Mouse (Mus musculus): Measurements from ENCODE around the gene Pcgf5. TPM values are rescaled to one million over a fixed set of nuclear protein-coding genes. Genes with fewer than 3 reads are reported as not detected.
"Not testable (repeated sequence)": the region's sequence is repeated elsewhere in the genome, so short reads cannot be mapped to it uniquely, and the experiment has no call there.

The Pcgf5 gene
- polyA plus RNA-seq, 1 experiment = 11.0 TPM

GRCm38 (mm10) chr19:36383977-36384376, 35.9 kb downstream of the Pcgf5 start:
- DNase-seq (ENCODE audit: extremely low spot score in 1 of 2, low spot score in 1 of 2) = no peak

- DNase-seq (ENCODE audit: extremely low spot score in 1 of 2, low spot score in 1 of 2) = no peak
These were observed 36.3 kb downstream of the Pcgf5 start for GRCm38 (mm10) chr19:36384426-36384825.

- no peak for DNase-seq (ENCODE audit: extremely low spot score in 1 of 2, low spot score in 1 of 2)
These were observed 40.4 kb downstream of the Pcgf5 start for GRCm38 (mm10) chr19:36388502-36388901.

DNA sequence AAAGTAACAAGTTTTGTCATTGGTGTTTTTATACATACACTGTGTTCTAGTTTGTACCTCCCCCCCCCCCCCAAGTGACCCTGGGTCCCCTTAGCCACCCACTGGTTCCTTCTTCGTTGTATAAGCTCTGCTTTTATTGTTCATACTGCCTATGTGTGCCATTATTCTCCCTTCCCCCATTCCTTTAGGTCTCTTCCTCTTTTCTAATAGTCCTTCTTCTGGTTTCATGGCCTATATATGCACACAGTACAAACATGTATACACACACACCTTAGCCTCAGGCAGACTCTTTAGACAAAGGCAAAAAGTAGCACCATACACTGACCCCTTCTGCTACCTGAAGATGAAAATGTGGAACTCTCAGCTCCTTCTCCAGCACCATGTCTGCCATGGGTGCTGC, 42.6 kb downstream of the Pcgf5 start:
- DNase-seq (ENCODE audit: extremely low spot score in 1 of 2, low spot score in 1 of 2) = no peak

- no peak for DNase-seq (ENCODE audit: extremely low spot score in 1 of 2, low spot score in 1 of 2)
These were observed 50.4 kb downstream of the Pcgf5 start for GRCm38 (mm10) chr19:36398500-36398899.

- no peak for DNase-seq (ENCODE audit: extremely low spot score in 1 of 2, low spot score in 1 of 2)
These were observed 60.4 kb downstream of the Pcgf5 start for GRCm38 (mm10) chr19:36408352-36409100.

- DNase-seq (ENCODE audit: extremely low spot score in 1 of 2, low spot score in 1 of 2) = peak; percentile 66 to 88
These were observed 61.3 kb downstream of the Pcgf5 start for GRCm38 (mm10) chr19:36409280-36409860.

DNA sequence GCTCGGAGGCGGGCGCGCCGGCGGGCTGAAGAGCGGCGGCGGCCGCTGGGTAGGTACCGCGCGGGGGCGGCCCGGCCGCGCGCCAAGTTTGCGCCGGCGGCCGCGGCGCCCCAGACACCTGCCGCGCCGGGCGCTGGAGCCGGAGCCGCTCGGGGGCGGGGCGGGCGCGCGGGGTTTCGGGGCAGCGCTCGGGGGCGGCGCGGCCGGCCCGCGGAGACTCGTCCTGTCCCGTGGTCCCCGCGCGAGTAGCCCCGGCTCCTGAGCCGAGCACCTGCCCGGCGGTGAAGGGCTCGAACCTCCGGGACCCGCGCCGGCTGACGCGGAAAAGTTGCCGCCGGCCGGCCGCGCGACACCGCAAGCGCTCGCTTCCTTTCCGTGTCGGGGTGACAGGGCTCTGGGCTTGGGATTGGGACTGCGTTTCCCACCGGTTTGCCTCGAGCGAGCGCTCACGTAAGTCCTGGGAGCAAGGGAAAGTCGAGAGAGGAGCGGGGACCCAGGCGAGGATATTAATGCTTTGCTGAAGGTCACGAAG, 61.8 kb downstream of the Pcgf5 start:
- peak in 1 of 2 experiments; percentile 11 for DNase-seq (ENCODE audit: extremely low spot score in 1 of 2, low spot score in 1 of 2)

DNA sequence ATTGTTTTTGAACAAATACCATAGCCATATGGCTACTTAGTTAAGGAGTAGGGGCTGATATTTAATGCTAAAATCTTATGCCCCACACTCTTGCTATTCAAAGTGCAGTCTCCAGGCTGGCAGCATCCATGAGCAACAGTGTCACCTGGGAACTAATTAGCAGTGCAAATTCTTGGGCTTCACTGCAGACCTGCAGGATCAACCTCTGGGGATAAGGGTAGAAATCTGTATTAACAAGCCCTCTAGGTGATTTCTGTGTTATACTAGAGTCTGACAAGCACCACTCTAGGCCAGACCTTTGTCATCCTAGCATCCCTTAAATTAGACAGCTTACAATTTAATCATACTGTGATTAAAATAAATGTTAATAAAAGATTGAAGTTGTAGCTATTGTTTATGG, 71.8 kb downstream of the Pcgf5 start:
- DNase-seq (ENCODE audit: extremely low spot score in 1 of 2, low spot score in 1 of 2) = no peak

- no peak for DNase-seq (ENCODE audit: extremely low spot score in 1 of 2, low spot score in 1 of 2)
These were observed 79.2 kb downstream of the Pcgf5 start for GRCm38 (mm10) chr19:36427195-36427876.

- peak in 1 of 2 experiments; percentile 30 for DNase-seq (ENCODE audit: extremely low spot score in 1 of 2, low spot score in 1 of 2)
These were observed 80.0 kb downstream of the Pcgf5 start for GRCm38 (mm10) chr19:36428116-36428515.

DNA sequence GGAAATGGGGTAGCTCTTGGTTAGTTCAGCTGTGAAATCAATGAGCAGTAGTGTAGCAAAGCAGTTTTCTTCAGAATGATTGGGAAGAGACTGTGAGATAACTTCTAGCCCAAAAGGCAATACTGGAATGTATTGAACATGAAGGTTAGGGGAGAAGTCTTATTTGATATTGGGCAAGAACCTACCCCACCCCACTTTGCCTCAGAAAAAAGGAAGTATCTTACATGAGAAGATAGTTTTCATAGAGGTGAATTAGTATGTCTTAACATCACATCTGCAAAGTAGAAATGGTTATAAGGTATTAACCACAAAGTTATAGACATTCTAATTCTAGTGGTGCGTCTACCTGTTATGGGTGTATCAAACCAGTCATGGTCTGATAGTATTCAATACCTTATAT, 81.2 kb downstream of the Pcgf5 start:
- DNase-seq (ENCODE audit: extremely low spot score in 1 of 2, low spot score in 1 of 2) = no peak

DNA sequence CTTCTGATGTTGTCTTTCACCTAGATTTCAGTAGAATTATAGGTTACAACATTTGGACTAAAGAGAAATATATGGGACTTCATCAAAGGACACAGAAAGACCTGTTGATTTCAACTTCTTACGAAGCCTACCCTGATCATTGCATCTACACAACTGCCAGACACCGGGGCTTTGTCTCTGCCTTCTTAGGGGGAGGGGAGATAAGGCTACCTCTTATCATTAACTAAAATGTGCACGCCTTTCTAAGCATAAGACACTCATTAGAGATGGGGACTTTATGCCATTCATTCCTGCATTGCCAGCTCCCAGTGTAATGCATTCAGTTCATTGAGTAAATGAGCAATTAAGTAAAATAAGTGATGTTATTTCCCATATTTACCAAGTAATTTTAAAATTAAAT, 85.1 kb downstream of the Pcgf5 start:
- no peak for DNase-seq (ENCODE audit: extremely low spot score in 1 of 2, low spot score in 1 of 2)

- DNase-seq (ENCODE audit: extremely low spot score in 1 of 2, low spot score in 1 of 2) = peak in 1 of 2 experiments; percentile 74
These were observed 92.0 kb downstream of the Pcgf5 start for GRCm38 (mm10) chr19:36439894-36440714.

GRCm38 (mm10) chr19:36450997-36451608, 103.0 kb downstream of the Pcgf5 start:
- DNase-seq (ENCODE audit: extremely low spot score in 1 of 2, low spot score in 1 of 2) = no peak

- no peak for DNase-seq (ENCODE audit: extremely low spot score in 1 of 2, low spot score in 1 of 2)
These were observed 103.6 kb downstream of the Pcgf5 start for GRCm38 (mm10) chr19:36451731-36452130.

DNA sequence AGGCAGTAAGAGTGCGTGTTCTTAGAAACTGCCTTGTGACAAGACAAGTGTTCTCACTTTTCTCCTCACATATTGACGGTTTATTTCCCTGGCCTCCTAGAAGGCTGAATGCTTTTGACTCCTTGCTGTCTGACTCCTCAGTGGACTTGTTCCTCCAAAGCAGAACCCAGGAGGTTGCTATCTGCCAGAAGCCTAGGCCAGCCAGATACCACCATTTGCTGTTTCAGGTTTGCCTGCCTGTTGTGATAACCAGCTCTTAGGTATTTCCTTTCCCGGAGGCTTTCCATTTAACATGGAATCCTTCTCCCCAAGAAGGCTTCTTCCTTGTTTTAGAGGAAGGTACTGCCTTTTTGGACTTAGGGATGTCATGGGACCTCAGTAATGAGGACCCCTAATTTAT, 104.1 kb downstream of the Pcgf5 start:
- DNase-seq (ENCODE audit: extremely low spot score in 1 of 2, low spot score in 1 of 2) = not testable (repeated sequence)

DNA sequence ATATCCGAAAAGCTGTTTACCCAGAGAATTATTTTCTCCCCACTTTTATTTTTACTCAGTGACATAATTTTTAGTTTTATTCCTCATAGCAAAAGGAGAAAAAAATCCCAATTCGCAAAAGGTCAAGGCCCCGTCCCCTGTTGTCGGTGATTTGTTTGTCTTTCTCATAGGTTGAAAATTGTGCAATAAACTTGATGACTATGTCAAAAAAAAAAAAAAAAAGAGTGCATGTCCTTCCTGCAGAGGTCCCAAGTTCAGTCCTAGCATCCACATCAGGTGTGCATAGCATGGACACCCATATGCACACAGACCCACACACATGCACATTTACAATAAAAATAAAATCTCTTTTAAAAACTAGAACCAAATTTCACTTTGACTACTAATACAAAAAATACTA, 105.3 kb downstream of the Pcgf5 start:
- DNase-seq (ENCODE audit: extremely low spot score in 1 of 2, low spot score in 1 of 2) = no peak

- peak; percentile 27 to 90 for DNase-seq (ENCODE audit: extremely low spot score in 1 of 2, low spot score in 1 of 2)
These were observed 122.0 kb downstream of the Pcgf5 start for GRCm38 (mm10) chr19:36470106-36470505.

DNA sequence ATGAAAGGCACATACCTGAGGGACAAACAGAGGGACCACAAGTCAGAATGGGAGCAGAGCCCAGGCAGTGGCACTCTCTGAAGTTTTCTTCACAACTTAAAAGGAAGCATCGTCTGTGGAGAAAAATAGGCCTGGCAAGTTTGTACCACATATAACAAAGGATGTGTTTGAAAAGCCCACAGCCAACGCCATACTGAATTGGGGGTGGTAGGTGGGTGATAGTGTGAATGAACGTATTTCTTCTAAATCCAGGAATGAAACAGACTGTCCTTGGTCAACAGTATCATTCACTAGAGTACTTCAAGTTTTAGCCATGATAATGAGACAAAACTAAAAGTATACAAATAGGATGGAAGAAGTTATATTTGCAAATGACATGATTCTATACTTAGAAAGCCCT, 123.2 kb downstream of the Pcgf5 start:
- DNase-seq (ENCODE audit: extremely low spot score in 1 of 2, low spot score in 1 of 2) = peak; percentile 11 to 43

Data from frontal cortex, adult 2 months (tissue).